Mouse (Mus musculus) heart, postnatal 0 days (tissue): ENCODE results near the gene Tspan33.

ENCODE experiments used
- CTCF ChIP-seq: IDR thresholded peaks from 2 replicates; pipeline ENCODE4 v1.5.1; 2016; ENCODE audit warnings: antibody characterized with exemption, control low read depth, low read depth
- EP300 ChIP-seq: IDR thresholded peaks from 2 replicates; pipeline ENCODE4 v1.6.1; 2016; ENCODE audit warnings: antibody characterized with exemption, low read depth

DNA sequence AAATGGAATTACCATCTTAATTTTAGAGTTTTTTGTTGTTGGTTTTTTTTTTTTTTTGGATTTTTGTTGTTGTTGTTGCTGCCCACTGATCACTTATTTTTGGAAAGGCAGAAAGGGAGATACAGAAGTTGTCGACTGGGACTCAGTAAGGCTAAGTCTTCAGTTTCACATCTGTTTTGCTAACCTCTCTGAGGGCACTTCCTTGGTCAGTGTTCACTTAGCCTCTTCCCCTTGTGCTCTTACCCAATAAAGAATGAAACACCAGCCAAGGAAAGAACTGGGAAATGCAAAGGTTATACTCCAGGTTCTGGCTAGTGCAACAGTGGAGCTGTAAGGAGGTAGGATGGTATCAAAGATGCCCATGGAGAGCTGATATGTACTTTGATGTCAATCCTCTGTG lies 35.5 kb downstream of the Tspan33 start:
- no peak for TF ChIP-seq CTCF
- TF ChIP-seq EP300: no peak
